Mouse (Mus musculus): ENCODE measurements at regions not wholly inside any gene's neighbourhood (a gene's known extent, or its start where the extent isn't known, plus 50 kb on each side); places are given as distances from the start of the nearest gene placed in this dataset.

DNA sequence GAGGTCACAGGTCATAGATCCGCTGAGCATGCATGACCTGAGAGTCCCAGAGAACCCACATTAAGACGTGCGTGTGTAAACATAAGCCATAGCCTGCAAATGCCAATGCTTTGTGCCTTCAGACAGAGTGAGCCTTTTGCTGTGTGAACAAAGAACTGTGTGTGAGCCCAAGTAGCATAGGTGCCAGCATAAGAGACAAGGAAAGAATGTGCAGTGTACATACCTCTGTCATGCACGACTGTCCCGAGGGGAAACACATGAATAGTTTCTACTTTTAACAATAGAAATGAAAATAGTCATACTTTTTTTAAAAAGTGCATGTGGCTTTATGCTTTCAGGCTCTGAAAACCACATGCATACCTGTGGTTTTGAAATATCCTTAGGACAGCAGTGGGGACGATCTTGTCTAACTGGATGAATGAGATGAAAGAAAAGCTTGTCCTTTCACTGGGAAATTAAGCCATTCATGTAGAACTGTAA, 484.1 kb upstream of the Mpdz start:
- TF ChIP-seq POLR2A (IDR thresholded peaks at IDR 0.05; ENCODE audit: borderline replicate concordance, extremely low read depth, low read depth, low read length) (no peak), CTCF (IDR thresholded peaks at IDR 0.05; ENCODE audit: insufficient read depth, low read length) (no peak)
